Mouse (Mus musculus) lung, postnatal 0 days (tissue): ENCODE results near the gene Vil1. TPM values are rescaled to one million over a fixed set of nuclear protein-coding genes. Genes with fewer than 3 reads are reported as not detected.

ENCODE experiments used
- ATAC-seq: fragments of 200-750 bp; cut with Nextera tagmentation; 2 replicates; pipeline ENCODE4 v1.8.0; 2017; ENCODE audit warnings: moderate library complexity
- DNase-seq: peaks from one replicate; pipeline ENCODE4 v3.0.0-alpha.2; 2016; ENCODE audit warnings: low spot score
- H3K27ac ChIP-seq: fragments of 300-500 bp; sonication (generic); 2 replicates; pipeline ENCODE4 v1.5.1; 2014; ENCODE audit warnings: antibody characterized with exemption, mild to moderate bottlenecking, low read length, mixed read lengths
- H3K27me3 ChIP-seq: fragments of 300-500 bp; sonication (generic); replicated peaks from 2 replicates; pipeline ENCODE4 v1.6.1; 2014; ENCODE audit warnings: low read length, mixed read lengths; ENCODE audit not compliant: insufficient read depth
- H3K36me3 ChIP-seq: fragments of 300-500 bp; sonication (generic); 2 replicates; pipeline ENCODE4 v1.6.1; 2014; ENCODE audit warnings: low read length, mixed read lengths; ENCODE audit not compliant: insufficient read depth
- H3K4me1 ChIP-seq: fragments of 300-500 bp; sonication (generic); 2 replicates; pipeline ENCODE4 v1.6.1; 2014; ENCODE audit warnings: antibody characterized with exemption, low read depth, low read length, mixed read lengths; ENCODE audit not compliant: insufficient read depth
- H3K4me2 ChIP-seq: fragments of 300-500 bp; sonication (generic); replicated peaks from 2 replicates; pipeline ENCODE4 v1.6.1; 2014; ENCODE audit warnings: low read depth, mild to moderate bottlenecking, low read length, moderate library complexity, mixed read lengths
- H3K4me3 ChIP-seq: fragments of 300-500 bp; sonication (generic); 2 replicates; pipeline ENCODE4 v1.5.1; 2014; ENCODE audit warnings: low read depth, low read length
- H3K9ac ChIP-seq: fragments of 300-500 bp; sonication (generic); replicated peaks from 2 replicates; pipeline ENCODE4 v1.6.1; 2014; ENCODE audit warnings: low read depth, mild to moderate bottlenecking
- H3K9me3 ChIP-seq: fragments of 300-500 bp; sonication (generic); 2 replicates; pipeline ENCODE4 v1.6.1; 2016; ENCODE audit warnings: low read length, mixed read lengths
- CTCF ChIP-seq: IDR thresholded peaks from 2 replicates; pipeline ENCODE4 v1.5.1; 2016; ENCODE audit warnings: antibody characterized with exemption, mild to moderate bottlenecking
- EP300 ChIP-seq: IDR thresholded peaks from 2 replicates; pipeline ENCODE4 v1.6.1; 2016; ENCODE audit warnings: antibody characterized with exemption, mild to moderate bottlenecking, control low read depth
- WGBS: fragments of 180-500 bp; shearing (Covaris S2); extraction: QIAGEN DNeasy Blood & Tissue Kit; methylation state at CpG from one replicate; pipeline ENCODE4 v1.1.7; 2014; 5-methylcytosine and 5-hydroxymethylcytosine counted together
- polyA plus RNA-seq: library from polyadenylated mRNA; unstranded; fragments of >200 nt; fragmentation: Nextera tagmentation; extraction: Ambion mirVana; gene quantifications from 2 replicates; pipeline ENCODE4 v1.2.1, GENCODE M21; 2015

The Vil1 gene
- polyA plus RNA-seq, 1 experiment from 2014 or later, result 0.75 TPM

DNA sequence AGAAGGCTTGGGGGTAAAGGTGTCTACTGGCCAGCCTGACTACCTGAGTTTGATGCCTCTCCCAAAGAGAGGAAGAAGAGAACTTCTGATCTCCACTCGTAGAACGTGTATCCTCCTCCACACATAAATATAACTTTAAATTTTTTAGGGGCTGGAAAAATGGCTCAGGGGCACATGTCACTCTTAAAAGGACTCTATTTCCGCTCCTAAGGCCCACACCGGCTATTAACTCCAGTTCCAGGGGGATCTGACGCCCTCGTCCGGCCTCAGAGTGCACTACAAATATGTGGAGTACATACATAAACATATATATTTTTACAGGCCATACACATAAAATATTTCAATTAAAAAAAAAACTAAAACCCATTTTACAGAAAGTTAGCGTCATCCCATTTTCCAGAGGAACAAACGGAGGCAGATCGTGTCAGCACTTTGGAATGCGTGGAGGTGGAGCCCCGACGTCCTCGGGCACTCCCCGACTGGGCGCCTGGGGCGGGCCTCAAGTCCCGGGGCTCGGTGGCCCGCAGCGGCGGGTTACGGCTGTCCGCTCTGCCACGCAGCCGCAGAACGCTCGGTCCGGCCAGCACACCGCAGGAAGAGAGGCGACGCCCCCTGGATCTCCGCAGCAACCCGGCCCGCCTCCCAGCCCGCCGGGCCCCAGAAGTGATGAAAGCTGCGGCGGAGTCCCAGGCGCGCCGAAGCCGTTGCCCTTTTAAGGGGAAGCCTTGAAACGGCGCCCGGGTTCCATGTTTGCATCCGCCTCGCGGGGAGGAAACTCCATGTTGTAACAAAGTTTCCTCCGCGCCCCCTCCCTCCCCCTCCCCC lies 18.0 kb upstream of the Vil1 start, which contains the start of gene Ctdsp1:
Gene Ctdsp1, plus strand, starts transcription at position 586 of the 825 bp plus-strand sequence.
- TF ChIP-seq CTCF (0 out of 2 replicates have a peak, but pooled peaks have one; percentile 22), EP300 (no peak; the same call in 1 of the 2 replicates)
- no peaks in the 10 kb centered on the region for H3K27me3 ChIP-seq
- no peaks in the 10 kb centered on the region; the same call in 1 of the 2 replicates for H3K36me3 ChIP-seq
- H3K9me3 ChIP-seq, result no peaks in the 10 kb centered on the region
- peaks cover 9% of the 10 kb centered on the region; the same call in 1 of the 2 replicates for H3K4me1 ChIP-seq
- H3K4me2 ChIP-seq, result peak within 1 kb of the TSS; percentile 79
- ATAC-seq (peak; percentile 82), DNase-seq (peak; percentile 100)
- H3K27ac ChIP-seq, result peak within 1 kb of the TSS; percentile 100
- H3K4me3 ChIP-seq, result peak within 1 kb of the TSS; percentile 96
- peak within 1 kb of the TSS; percentile 99 for H3K9ac ChIP-seq
- WGBS, result 2% methylated on average over 44 of the region's 51 CpGs

GRCm38 (mm10) chr1:74391844-74392441 lies 17.2 kb upstream of the Vil1 start:
- ATAC-seq, result peak; percentile 37
- Histone ChIP-seq H3K4me3 (peak overlapping the region; percentile 96), H3K36me3 (no peaks in the 10 kb centered on the region; the same call in 1 of the 2 replicates), H3K27me3 (no peaks in the 10 kb centered on the region), H3K27ac (peak overlapping the region; percentile 100), H3K9ac (peak overlapping the region; percentile 99), H3K9me3 (no peaks in the 10 kb centered on the region), H3K4me2 (peak overlapping the region; percentile 79), H3K4me1 (peaks cover 9% of the 10 kb centered on the region; the same call in 1 of the 2 replicates)
- WGBS, result 4% methylated on average over 47 of the region's 63 CpGs
- no peak for TF ChIP-seq EP300
- 0 out of 2 replicates have a peak, but pooled peaks have one; percentile 15 for TF ChIP-seq CTCF
- peak; percentile 83 for DNase-seq

- Histone ChIP-seq H3K36me3 (no peaks in the 10 kb centered on the region; the same call in 1 of the 2 replicates), H3K27me3 (no peaks in the 10 kb centered on the region), H3K27ac (peak overlapping the region; percentile 100), H3K9me3 (no peaks in the 10 kb centered on the region), H3K4me1 (peaks cover 9% of the 10 kb centered on the region; the same call in 1 of the 2 replicates), H3K4me2 (peak overlapping the region; percentile 79), H3K9ac (peak overlapping the region; percentile 99), H3K4me3 (peak overlapping the region; percentile 96)
- DNase-seq (peak; percentile 53), ATAC-seq (no peak)
- 3% methylated on average over 16 of the region's 16 CpGs for WGBS
- no peak for TF ChIP-seq EP300
- no peak for TF ChIP-seq CTCF
These were observed 16.7 kb upstream of the Vil1 start for GRCm38 (mm10) chr1:74392446-74392994.

DNA sequence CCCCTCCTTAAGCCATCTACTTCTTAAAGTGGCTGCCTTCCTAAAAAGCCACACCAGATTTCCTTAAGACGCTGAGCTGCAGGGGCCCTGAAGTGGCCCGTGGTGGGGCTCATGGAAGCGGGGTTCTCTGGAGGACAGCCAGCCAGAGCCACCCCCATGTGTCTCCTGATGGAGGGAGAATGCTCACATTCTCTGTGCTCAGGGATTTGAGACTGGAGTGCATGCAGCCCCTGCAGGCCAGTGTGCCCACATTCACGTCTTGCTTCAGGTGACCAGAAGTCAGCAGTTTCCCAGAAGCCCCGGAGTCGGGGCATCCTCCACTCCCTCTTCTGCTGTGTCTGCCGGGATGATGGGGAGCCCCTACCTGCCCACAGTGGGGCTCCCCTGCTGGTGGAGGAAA lies 16.2 kb upstream of the Vil1 start:
- Histone ChIP-seq H3K4me2 (peak overlapping the region; percentile 79), H3K4me1 (peaks cover 9% of the 10 kb centered on the region; the same call in 1 of the 2 replicates), H3K9me3 (no peaks in the 10 kb centered on the region), H3K27me3 (no peaks in the 10 kb centered on the region), H3K9ac (peak overlapping the region; percentile 99), H3K36me3 (no peaks in the 10 kb centered on the region; the same call in 1 of the 2 replicates), H3K27ac (peak overlapping the region; percentile 100), H3K4me3 (peak overlapping the region; percentile 96)
- no peak for ATAC-seq
- TF ChIP-seq CTCF (peak; percentile 23; the same call in 1 of the 2 replicates), EP300 (no peak)
- no peak for DNase-seq
- 21% methylated on average over 7 of the region's 7 CpGs for WGBS

- no peaks in the 10 kb centered on the region for H3K27me3 ChIP-seq
- no peak for ATAC-seq
- TF ChIP-seq EP300 (no peak), CTCF (no peak)
- no peak overlapping the region; the same call in 1 of the 2 replicates for H3K4me2 ChIP-seq
- peaks cover 9% of the 10 kb centered on the region; the same call in 1 of the 2 replicates for H3K4me1 ChIP-seq
- H3K9me3 ChIP-seq, result no peaks in the 10 kb centered on the region
- H3K9ac ChIP-seq, result no peak overlapping the region
- DNase-seq, result no peak
- H3K27ac ChIP-seq, result no peak overlapping the region
- H3K4me3 ChIP-seq, result no peak overlapping the region
- 84% methylated on average over 9 of the region's 9 CpGs for whole genome bisulfite sequencing
- no peaks in the 10 kb centered on the region; the same call in 1 of the 2 replicates for H3K36me3 ChIP-seq
These were observed 15.5 kb upstream of the Vil1 start for GRCm38 (mm10) chr1:74393697-74394096.
